Mouse (Mus musculus): ENCODE data around the gene Sumf1. TPM values are rescaled to one million over a fixed set of nuclear protein-coding genes. Genes with fewer than 3 reads are reported as not detected.

The Sumf1 gene
- 5.2 and 5.8 TPM in 2 replicates for polyA plus RNA-seq (2012; rRNA removed)

DNA sequence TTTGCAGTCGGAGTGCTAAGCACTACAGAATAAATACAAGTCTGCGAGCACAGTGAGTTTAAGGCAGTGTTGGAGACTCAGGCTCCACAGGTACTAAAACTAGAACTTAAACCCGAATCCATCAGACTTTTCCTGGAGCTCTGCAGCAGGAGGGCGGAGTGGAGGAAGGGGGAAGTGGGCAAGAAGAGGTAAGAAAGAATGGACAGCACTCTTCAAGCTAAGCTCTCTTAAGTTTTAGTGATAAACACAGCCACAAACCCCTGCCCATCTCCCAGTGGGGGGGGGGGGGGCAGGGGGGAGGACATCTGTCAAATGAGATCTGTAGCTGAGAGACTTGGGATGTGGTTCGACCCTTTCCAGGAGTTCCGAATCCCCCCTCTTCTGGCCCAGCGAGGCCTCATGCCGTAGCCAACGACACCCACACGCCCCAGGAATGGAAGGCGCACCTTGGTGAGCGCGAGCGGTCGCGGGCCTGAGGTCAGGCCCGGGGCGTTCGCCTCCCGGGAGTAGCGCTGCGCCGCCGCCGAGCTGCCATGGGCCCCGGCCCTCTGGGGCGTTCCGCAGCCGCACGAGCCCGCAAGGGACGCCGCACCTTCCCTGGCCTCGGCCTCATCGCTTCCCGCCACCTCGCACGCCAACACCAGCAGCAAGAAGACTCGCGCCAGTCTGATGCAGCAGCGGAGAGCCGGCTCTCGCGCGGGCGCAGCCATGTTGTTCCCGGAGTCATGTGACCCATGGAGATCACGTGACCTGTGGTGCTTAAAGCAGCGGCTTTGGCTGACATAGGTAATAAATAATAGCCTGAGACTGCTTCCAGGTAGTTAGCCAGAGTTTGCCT is at the start of gene Sumf1:
Gene Sumf1, minus strand, starts transcription at position 736 of the 838 bp plus-strand sequence.

GRCm38 (mm10) chr6:108212881-108213295 is 27.5 kb upstream of the Sumf1 start, which contains the start of gene Itpr1:
Itpr1 (plus strand) TSS chr6:108213096.

GRCm38 (mm10) chr6:108064918-108065526 is 120.4 kb downstream of the Sumf1 start, which contains the start of gene Setmar:
Setmar (plus strand) TSS chr6:108065045.

Other genes starting within 250 kb of the Sumf1 start
- gene Setmar, start 120.5 kb downstream of the Sumf1 start, polyA plus RNA-seq (2012; rRNA removed) = 1.4 and 1.8 TPM in 2 replicates
- 2.6 and 2.7 TPM in 2 replicates for gene Itpr1, start 27.5 kb upstream of the Sumf1 start, polyA plus RNA-seq (2012; rRNA removed)

Measured in liver, embryonic 14 days (tissue).